Mouse (Mus musculus) hindbrain, postnatal 0 days (tissue): Measurements from ENCODE around the gene Tmem184b. TPM values are rescaled to one million over a fixed set of nuclear protein-coding genes. Genes with fewer than 3 reads are reported as not detected.
A peak's percentile ranks its signal among the peaks of the same experiment; 100 is the strongest.

Experiments
- ATAC-seq: fragments of 200-750 bp; cut with Nextera tagmentation; 2 replicates; pipeline ENCODE4 v1.8.0; 2017; ENCODE audit warnings: mild to moderate bottlenecking, moderate TSS enrichment, moderate library complexity
- DNase-seq: peaks from one replicate; pipeline ENCODE4 v3.0.0-alpha.2; 2015; ENCODE audit warnings: low spot score
- H3K27ac ChIP-seq: fragments of 300-500 bp; sonication (generic); 2 replicates; pipeline ENCODE4 v1.5.1; 2014; ENCODE audit warnings: mild to moderate bottlenecking
- H3K27me3 ChIP-seq: fragments of 300-500 bp; sonication (generic); 2 replicates; pipeline ENCODE4 v1.6.1; 2014; ENCODE audit warnings: low read length, mixed read lengths; ENCODE audit not compliant: insufficient read depth
- H3K36me3 ChIP-seq: fragments of 300-500 bp; sonication (generic); 2 replicates; pipeline ENCODE4 v1.6.1; 2014; ENCODE audit warnings: low read length, mixed read lengths; ENCODE audit not compliant: insufficient read depth
- H3K4me1 ChIP-seq: fragments of 300-500 bp; sonication (generic); 2 replicates; pipeline ENCODE4 v1.6.1; 2014; ENCODE audit warnings: antibody characterized with exemption, low read length, mixed read lengths; ENCODE audit not compliant: insufficient read depth
- H3K4me2 ChIP-seq: fragments of 300-500 bp; sonication (generic); 2 replicates; pipeline ENCODE4 v1.6.1; 2014; ENCODE audit warnings: low read depth, mild to moderate bottlenecking, low read length, moderate library complexity, mixed read lengths
- H3K4me3 ChIP-seq: fragments of 300-500 bp; sonication (generic); 2 replicates; pipeline ENCODE4 v1.5.1; 2014; ENCODE audit warnings: low read length
- H3K9ac ChIP-seq: fragments of 300-500 bp; sonication (generic); replicated peaks from 2 replicates; pipeline ENCODE4 v1.6.1; 2014; ENCODE audit warnings: mild to moderate bottlenecking, low read length, moderate library complexity, mixed read lengths
- H3K9me3 ChIP-seq: fragments of 300-500 bp; sonication (generic); 2 replicates; pipeline ENCODE4 v1.6.1; 2016; ENCODE audit warnings: low read length, mixed read lengths
- CTCF ChIP-seq: IDR thresholded peaks from 2 replicates; pipeline ENCODE4 v1.5.1; 2016; ENCODE audit warnings: antibody characterized with exemption, control low read depth, low read depth
- WGBS: fragments of 180-500 bp; shearing (Covaris S2); extraction: QIAGEN DNeasy Blood & Tissue Kit; methylation state at CpG from one replicate; pipeline ENCODE4 v1.1.7; 2014; 5-methylcytosine and 5-hydroxymethylcytosine counted together
- polyA plus RNA-seq: library from polyadenylated mRNA; unstranded; fragments of >200 nt; fragmentation: Nextera tagmentation; extraction: Ambion mirVana; gene quantifications from 2 replicates; pipeline ENCODE4 v1.2.1, GENCODE M21; 2015
- total RNA-seq: library from RNA; depleted of rRNA; stranded (reverse); fragments of >200 nt; gene quantifications from 2 replicates; pipeline ENCODE4 v1.2.3, GENCODE M21; 2014

Gene Tmem184b
- total and polyA plus RNA-seq, 2 experiments from 2014 or later, result 31.6 to 72.4 TPM

GRCm38 (mm10) chr15:79411363-79412065 lies 8.1 kb upstream of the Tmem184b start:
- no peak overlapping the region for H3K4me2 ChIP-seq
- H3K27ac ChIP-seq, result no peak overlapping the region
- DNase-seq, result no peak
- H3K36me3 ChIP-seq, result no peaks in the 10 kb centered on the region
- no peak for ATAC-seq
- 61% methylated on average over 10 of the region's 10 CpGs for WGBS
- H3K4me3 ChIP-seq, result no peak overlapping the region
- no peaks in the 10 kb centered on the region for H3K27me3 ChIP-seq
- no peaks in the 10 kb centered on the region for H3K4me1 ChIP-seq
- no peak; the same call in 1 of the 2 replicates for TF ChIP-seq CTCF
- H3K9me3 ChIP-seq, result no peaks in the 10 kb centered on the region
- no peak overlapping the region for H3K9ac ChIP-seq

GRCm38 (mm10) chr15:79409077-79409573 lies 5.8 kb upstream of the Tmem184b start:
- no peaks in the 10 kb centered on the region for H3K9me3 ChIP-seq
- no peak overlapping the region for H3K4me3 ChIP-seq
- WGBS, result 88% methylated on average over 4 of the region's 4 CpGs
- no peaks in the 10 kb centered on the region for H3K27me3 ChIP-seq
- no peak for TF ChIP-seq CTCF
- no peak for ATAC-seq
- no peak for DNase-seq
- H3K27ac ChIP-seq, result no peak overlapping the region
- H3K4me1 ChIP-seq, result no peaks in the 10 kb centered on the region
- no peak overlapping the region for H3K4me2 ChIP-seq
- H3K36me3 ChIP-seq, result no peaks in the 10 kb centered on the region
- no peak overlapping the region for H3K9ac ChIP-seq

- Histone ChIP-seq H3K4me2 (no peak overlapping the region), H3K27me3 (no peaks in the 10 kb centered on the region), H3K36me3 (no peaks in the 10 kb centered on the region), H3K9me3 (no peaks in the 10 kb centered on the region), H3K27ac (no peak overlapping the region), H3K4me1 (peaks cover 7% of the 10 kb centered on the region; the same call in 1 of the 2 replicates), H3K4me3 (no peak overlapping the region), H3K9ac (no peak overlapping the region)
- TF ChIP-seq CTCF, result no peak
- DNase-seq (no peak), ATAC-seq (no peak)
- 78% methylated on average over 4 of the region's 4 CpGs for WGBS
Observed at GRCm38 (mm10) chr15:79406564-79406963, 3.2 kb upstream of the Tmem184b start.

GRCm38 (mm10) chr15:79404277-79404676 lies 908 bp upstream of the Tmem184b start:
- ATAC-seq, result no peak

DNA sequence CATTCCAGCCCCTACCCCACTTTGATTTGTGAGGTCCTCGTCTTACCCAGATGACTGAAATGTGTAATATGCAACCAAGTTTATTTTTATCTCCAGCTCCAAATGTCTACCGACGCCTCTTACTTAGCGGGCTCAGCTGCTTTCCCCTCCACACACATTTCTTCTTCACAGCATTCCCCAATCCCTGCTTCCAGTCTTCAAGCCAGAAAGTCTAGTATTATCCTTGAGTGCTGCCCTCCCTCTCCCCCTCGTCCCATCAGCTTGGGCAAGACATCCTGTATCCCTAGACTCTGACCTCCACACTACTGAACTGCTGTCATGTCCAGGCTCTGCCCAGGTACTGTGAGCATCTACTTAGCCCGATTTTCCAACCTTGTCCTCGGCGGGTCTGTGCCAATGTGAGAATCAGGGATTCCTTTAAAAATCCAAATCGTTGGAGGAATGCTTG lies 418 bp upstream of the Tmem184b start:
- Histone ChIP-seq H3K4me3 (peak overlapping the region; percentile 82), H3K4me1 (peaks cover 25% of the 10 kb centered on the region), H3K9me3 (no peaks in the 10 kb centered on the region), H3K27me3 (no peaks in the 10 kb centered on the region), H3K4me2 (peak overlapping the region; percentile 60), H3K27ac (peak overlapping the region; percentile 70; the same call in 1 of the 2 replicates), H3K36me3 (no peaks in the 10 kb centered on the region), H3K9ac (peak overlapping the region; percentile 81)
- TF ChIP-seq CTCF, result no peak
- DNase-seq (no peak), ATAC-seq (0 out of 2 replicates have a peak, but pooled peaks have one; percentile 2)
- WGBS, result 21% methylated on average over 9 of the region's 9 CpGs

More at GRCm38 (mm10) chr15:79404277-79404676, 908 bp upstream of the Tmem184b start:
- no peak for TF ChIP-seq CTCF
- H3K9ac ChIP-seq, result no peak overlapping the region
- H3K4me3 ChIP-seq, result no peak overlapping the region
- H3K27ac ChIP-seq, result no peak overlapping the region
- no peaks in the 10 kb centered on the region for H3K27me3 ChIP-seq
- no peak for DNase-seq
- no peaks in the 10 kb centered on the region for H3K9me3 ChIP-seq
- WGBS, result 68% methylated on average over 1 of the region's 1 CpGs
- no peak overlapping the region for H3K4me2 ChIP-seq
- no peaks in the 10 kb centered on the region for H3K36me3 ChIP-seq
- peaks cover 25% of the 10 kb centered on the region for H3K4me1 ChIP-seq

GRCm38 (mm10) chr15:79402176-79402575 lies 1.2 kb downstream of the Tmem184b start:
- Histone ChIP-seq H3K27me3 (no peaks in the 10 kb centered on the region), H3K4me1 (peaks cover 25% of the 10 kb centered on the region), H3K4me3 (peak overlapping the region; percentile 82), H3K36me3 (no peaks in the 10 kb centered on the region), H3K9me3 (no peaks in the 10 kb centered on the region), H3K9ac (peak overlapping the region; percentile 81), H3K27ac (no peak overlapping the region), H3K4me2 (peak overlapping the region; percentile 60)
- 11% methylated on average over 5 of the region's 5 CpGs for WGBS
- DNase-seq, result peak; percentile 31
- TF ChIP-seq CTCF, result no peak
- no peak; the same call in 1 of the 2 replicates for ATAC-seq

- Histone ChIP-seq H3K9me3 (no peaks in the 10 kb centered on the region), H3K4me2 (peak overlapping the region; percentile 60), H3K27me3 (no peaks in the 10 kb centered on the region), H3K9ac (peak overlapping the region; percentile 28), H3K36me3 (no peaks in the 10 kb centered on the region), H3K4me1 (peaks cover 25% of the 10 kb centered on the region), H3K27ac (0 out of 2 replicates have a peak overlapping the region, but pooled peaks have one; percentile 11), H3K4me3 (peak overlapping the region; percentile 7; the same call in 1 of the 2 replicates)
- no peak for TF ChIP-seq CTCF
- no peak for DNase-seq
- no peak for ATAC-seq
- 27% methylated on average over 7 of the region's 7 CpGs for WGBS
Observed at GRCm38 (mm10) chr15:79400975-79401365, 2.4 kb downstream of the Tmem184b start.
